Mouse (Mus musculus): ENCODE measurements around the gene Blcap. TPM values are rescaled to one million over a fixed set of nuclear protein-coding genes. Genes with fewer than 3 reads are reported as not detected.
A peak's percentile ranks its signal among the peaks of the same experiment; 100 is the strongest.

Blcap gene
- polyA plus RNA-seq, 1 experiment, result 30.8 TPM

GRCm38 (mm10) chr2:157559858-157560257 lies 11.2 kb downstream of the Blcap start, which contains the start of gene Nnat:
TSS of gene Nnat (plus strand) at chr2:157560078.
- WGBS, result 69% methylated on average over 27 of the region's 27 CpGs
- Histone ChIP-seq H3K4me3 (ENCODE audit: low read depth, low read length) (peak within 1 kb of the TSS; percentile 33), H3K27me3 (ENCODE audit: control insufficient read depth, insufficient read depth, low read length) (no peaks in the 10 kb centered on the region), H3K4me1 (ENCODE audit: control insufficient read depth, insufficient read depth, insufficient read length, low read length) (peaks cover 10% of the 10 kb centered on the region), H3K36me3 (ENCODE audit: control insufficient read depth, insufficient read depth, low read length) (peaks cover 14% of the 10 kb centered on the region), H3K27ac (ENCODE audit: insufficient read depth, low read depth, low read length) (no peak within 1 kb of the TSS)
- TF ChIP-seq POLR2A (IDR thresholded peaks at IDR 0.05; ENCODE audit: low read depth, low read length) (no peak), CTCF (IDR thresholded peaks at IDR 0.05; ENCODE audit: extremely low read depth, insufficient read length, insufficient replicate concordance, low read depth, low read length) (no peak)

DNA sequence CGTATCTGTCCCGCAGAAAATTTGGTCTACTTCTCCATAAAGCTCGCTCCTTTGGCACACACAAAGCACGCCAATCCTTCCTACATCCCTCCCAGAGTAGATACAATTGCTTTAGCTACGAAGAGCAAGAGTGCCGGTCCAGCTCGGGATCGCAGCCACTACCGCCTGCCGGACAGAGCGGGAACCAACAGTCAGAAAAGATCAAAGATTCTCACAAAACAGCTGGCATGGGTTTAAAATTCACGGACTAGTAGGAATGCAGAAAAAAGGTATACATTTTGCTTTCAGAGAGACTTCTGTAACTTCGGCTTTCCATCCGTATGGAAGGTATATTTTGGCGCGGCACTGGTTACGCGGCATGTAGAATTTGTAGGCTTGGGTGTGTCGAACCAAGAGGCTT lies 11.6 kb downstream of the Blcap start:
- WGBS, result 80% methylated on average over 19 of the region's 19 CpGs
- Histone ChIP-seq H3K4me1 (ENCODE audit: control insufficient read depth, insufficient read depth, insufficient read length, low read length) (peaks cover 12% of the 10 kb centered on the region), H3K27me3 (ENCODE audit: control insufficient read depth, insufficient read depth, low read length) (no peaks in the 10 kb centered on the region), H3K4me3 (ENCODE audit: low read depth, low read length) (no peak overlapping the region), H3K36me3 (ENCODE audit: control insufficient read depth, insufficient read depth, low read length) (peaks cover 14% of the 10 kb centered on the region), H3K27ac (ENCODE audit: insufficient read depth, low read depth, low read length) (no peak overlapping the region)
- TF ChIP-seq POLR2A (IDR thresholded peaks at IDR 0.05; ENCODE audit: low read depth, low read length) (no peak), CTCF (IDR thresholded peaks at IDR 0.05; ENCODE audit: extremely low read depth, insufficient read length, insufficient replicate concordance, low read depth, low read length) (no peak)

- Histone ChIP-seq H3K36me3 (ENCODE audit: control insufficient read depth, insufficient read depth, low read length) (peaks cover 14% of the 10 kb centered on the region), H3K27ac (ENCODE audit: insufficient read depth, low read depth, low read length) (no peak overlapping the region), H3K27me3 (ENCODE audit: control insufficient read depth, insufficient read depth, low read length) (no peaks in the 10 kb centered on the region), H3K4me1 (ENCODE audit: control insufficient read depth, insufficient read depth, insufficient read length, low read length) (peaks cover 14% of the 10 kb centered on the region), H3K4me3 (ENCODE audit: low read depth, low read length) (no peak overlapping the region)
- 0 out of 2 replicates have a peak, but pooled peaks have one; percentile 14 for TF ChIP-seq CTCF (IDR thresholded peaks at IDR 0.05; ENCODE audit: extremely low read depth, insufficient read length, insufficient replicate concordance, low read depth, low read length)
- TF ChIP-seq POLR2A (IDR thresholded peaks at IDR 0.05; ENCODE audit: low read depth, low read length), result no peak
- 68% methylated on average over 6 of the region's 6 CpGs for WGBS
Observed at GRCm38 (mm10) chr2:157558520-157558919, 12.6 kb downstream of the Blcap start.

GRCm38 (mm10) chr2:157558051-157558450 lies 13.0 kb downstream of the Blcap start:
- Histone ChIP-seq H3K27me3 (ENCODE audit: control insufficient read depth, insufficient read depth, low read length) (no peaks in the 10 kb centered on the region), H3K4me1 (ENCODE audit: control insufficient read depth, insufficient read depth, insufficient read length, low read length) (peaks cover 18% of the 10 kb centered on the region), H3K27ac (ENCODE audit: insufficient read depth, low read depth, low read length) (no peak overlapping the region), H3K36me3 (ENCODE audit: control insufficient read depth, insufficient read depth, low read length) (peaks cover 14% of the 10 kb centered on the region), H3K4me3 (ENCODE audit: low read depth, low read length) (no peak overlapping the region)
- 82% methylated on average over 9 of the region's 9 CpGs for WGBS
- no peak for TF ChIP-seq POLR2A (IDR thresholded peaks at IDR 0.05; ENCODE audit: low read depth, low read length)
- TF ChIP-seq CTCF (IDR thresholded peaks at IDR 0.05; ENCODE audit: extremely low read depth, insufficient read length, insufficient replicate concordance, low read depth, low read length), result no peak

DNA sequence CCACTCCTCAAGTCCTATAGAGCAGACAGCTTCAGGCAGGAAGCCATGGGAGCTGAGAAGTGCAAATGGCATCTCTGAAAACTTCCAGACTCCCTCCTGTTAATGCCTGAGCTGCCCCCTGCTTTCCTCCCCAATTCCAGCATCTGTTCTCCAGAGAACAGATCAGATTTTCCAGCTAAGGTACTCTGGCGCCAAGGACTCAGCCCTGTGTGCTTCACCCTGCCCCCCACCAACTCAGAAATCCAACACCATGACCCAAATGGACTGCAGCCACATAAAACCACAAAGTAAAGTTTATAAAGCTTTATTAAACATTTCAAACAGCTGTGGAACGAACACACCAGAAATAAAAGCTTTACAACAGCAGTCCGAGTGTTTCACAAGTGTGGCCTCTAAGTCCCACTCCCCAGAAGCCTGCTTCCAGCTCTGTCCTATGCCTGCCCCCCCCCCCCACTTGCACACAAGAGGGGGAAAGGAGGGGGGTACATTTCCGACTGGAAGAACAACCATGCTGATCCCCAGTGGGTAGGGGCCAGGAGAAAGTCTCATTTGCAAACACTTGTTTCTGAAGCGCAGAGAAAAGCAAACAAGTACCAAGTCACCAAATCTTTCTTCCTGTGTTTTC lies 14.9 kb downstream of the Blcap start:
- Histone ChIP-seq H3K27me3 (ENCODE audit: control insufficient read depth, insufficient read depth, low read length) (no peaks in the 10 kb centered on the region), H3K36me3 (ENCODE audit: control insufficient read depth, insufficient read depth, low read length) (peaks cover 14% of the 10 kb centered on the region), H3K27ac (ENCODE audit: insufficient read depth, low read depth, low read length) (no peak overlapping the region), H3K4me1 (ENCODE audit: control insufficient read depth, insufficient read depth, insufficient read length, low read length) (peaks cover 26% of the 10 kb centered on the region), H3K4me3 (ENCODE audit: low read depth, low read length) (no peak overlapping the region)
- WGBS, result 74% methylated on average over 5 of the region's 5 CpGs
- TF ChIP-seq CTCF (IDR thresholded peaks at IDR 0.05; ENCODE audit: extremely low read depth, insufficient read length, insufficient replicate concordance, low read depth, low read length) (no peak), POLR2A (IDR thresholded peaks at IDR 0.05; ENCODE audit: low read depth, low read length) (no peak)

- Histone ChIP-seq H3K4me1 (ENCODE audit: control insufficient read depth, insufficient read depth, insufficient read length, low read length) (peaks cover 20% of the 10 kb centered on the region), H3K27ac (ENCODE audit: insufficient read depth, low read depth, low read length) (0 out of 2 replicates have a peak overlapping the region, but pooled peaks have one; percentile 9), H3K4me3 (ENCODE audit: low read depth, low read length) (no peak overlapping the region), H3K27me3 (ENCODE audit: control insufficient read depth, insufficient read depth, low read length) (no peaks in the 10 kb centered on the region), H3K36me3 (ENCODE audit: control insufficient read depth, insufficient read depth, low read length) (peaks cover 15% of the 10 kb centered on the region; the same call in 1 of the 2 replicates)
- TF ChIP-seq POLR2A (IDR thresholded peaks at IDR 0.05; ENCODE audit: low read depth, low read length) (no peak), CTCF (IDR thresholded peaks at IDR 0.05; ENCODE audit: extremely low read depth, insufficient read length, insufficient replicate concordance, low read depth, low read length) (no peak)
- 32% methylated on average over 10 of the region's 10 CpGs for WGBS
Observed at GRCm38 (mm10) chr2:157552158-157552886, 18.8 kb downstream of the Blcap start.

- peaks cover 9% of the 10 kb centered on the region; the same call in 1 of the 2 replicates for H3K36me3 ChIP-seq (ENCODE audit: control insufficient read depth, insufficient read depth, low read length)
- H3K4me3 ChIP-seq (ENCODE audit: low read depth, low read length), result no peak overlapping the region
- no peak for TF ChIP-seq POLR2A (IDR thresholded peaks at IDR 0.05; ENCODE audit: low read depth, low read length)
- TF ChIP-seq CTCF (IDR thresholded peaks at IDR 0.05; ENCODE audit: extremely low read depth, insufficient read length, insufficient replicate concordance, low read depth, low read length), result no peak
- H3K27ac ChIP-seq (ENCODE audit: insufficient read depth, low read depth, low read length), result no peak overlapping the region
- H3K27me3 ChIP-seq (ENCODE audit: control insufficient read depth, insufficient read depth, low read length), result no peaks in the 10 kb centered on the region
- peaks cover 20% of the 10 kb centered on the region for H3K4me1 ChIP-seq (ENCODE audit: control insufficient read depth, insufficient read depth, insufficient read length, low read length)
- WGBS, result 73% methylated on average over 4 of the region's 4 CpGs
Observed at GRCm38 (mm10) chr2:157550292-157550691, 20.8 kb downstream of the Blcap start.

Data from small intestine, adult 2 months (tissue).